Mouse (Mus musculus) heart, postnatal 0 days (tissue): Measurements from ENCODE around the gene Cacna1c. TPM values are rescaled to one million over a fixed set of nuclear protein-coding genes. Genes with fewer than 3 reads are reported as not detected.

Experiments
- ATAC-seq: fragments of 200-750 bp; cut with Nextera tagmentation; 2 replicates; pipeline ENCODE4 v1.8.0; 2017; ENCODE audit warnings: low read depth, moderate number of reproducible peaks, moderate library complexity; ENCODE audit not compliant: insufficient read depth
- DNase-seq: peaks from one replicate; pipeline ENCODE4 v3.0.0-alpha.2; 2016; ENCODE audit warnings: low spot score
- H3K27ac ChIP-seq: fragments of 300-500 bp; sonication (generic); 2 replicates; pipeline ENCODE4 v1.5.1; 2014; ENCODE audit warnings: low read depth, mild to moderate bottlenecking
- H3K27me3 ChIP-seq: fragments of 300-500 bp; sonication (generic); 2 replicates; pipeline ENCODE4 v1.6.1; 2014; ENCODE audit warnings: low read length, mixed read lengths; ENCODE audit not compliant: control insufficient read depth, insufficient read depth
- H3K36me3 ChIP-seq: fragments of 300-500 bp; sonication (generic); replicated peaks from 2 replicates; pipeline ENCODE4 v1.6.1; 2014; ENCODE audit warnings: low read length, mixed read lengths; ENCODE audit not compliant: control insufficient read depth, insufficient read depth
- H3K4me1 ChIP-seq: fragments of 300-500 bp; sonication (generic); 2 replicates; pipeline ENCODE4 v1.6.1; 2014; ENCODE audit warnings: antibody characterized with exemption; ENCODE audit not compliant: control insufficient read depth, insufficient read depth
- H3K4me2 ChIP-seq: fragments of 300-500 bp; sonication (generic); 2 replicates; pipeline ENCODE4 v1.6.1; 2014; ENCODE audit warnings: low read depth, mild to moderate bottlenecking, low read length, moderate library complexity
- H3K4me3 ChIP-seq: fragments of 300-500 bp; sonication (generic); 2 replicates; pipeline ENCODE4 v1.5.1; 2014; ENCODE audit warnings: low read depth, low read length
- H3K9ac ChIP-seq: fragments of 300-500 bp; sonication (generic); replicated peaks from 2 replicates; pipeline ENCODE4 v1.6.1; 2014; ENCODE audit warnings: low read depth, low read length, mixed read lengths
- H3K9me3 ChIP-seq: fragments of 300-500 bp; sonication (generic); replicated peaks from 2 replicates; pipeline ENCODE4 v1.6.1; 2016; ENCODE audit warnings: low read length; ENCODE audit not compliant: control insufficient read depth
- CTCF ChIP-seq: IDR thresholded peaks from 2 replicates; pipeline ENCODE4 v1.5.1; 2016; ENCODE audit warnings: antibody characterized with exemption, control low read depth, low read depth
- EP300 ChIP-seq: IDR thresholded peaks from 2 replicates; pipeline ENCODE4 v1.6.1; 2016; ENCODE audit warnings: antibody characterized with exemption, low read depth
- WGBS: fragments of 180-500 bp; shearing (Covaris S2); extraction: QIAGEN DNeasy Blood & Tissue Kit; methylation state at CpG from one replicate; pipeline ENCODE4 v1.1.7; 2014; 5-methylcytosine and 5-hydroxymethylcytosine counted together
- polyA plus RNA-seq: library from polyadenylated mRNA; unstranded; fragments of >200 nt; fragmentation: Nextera tagmentation; extraction: Ambion mirVana; gene quantifications from 2 replicates; pipeline ENCODE4 v1.2.1, GENCODE M21; 2015
- total RNA-seq: library from RNA; depleted of rRNA; stranded (reverse); fragments of >200 nt; gene quantifications from 2 replicates; pipeline ENCODE4 v1.2.3, GENCODE M21; 2014; ENCODE audit warnings: low replicate concordance

The Cacna1c gene
- total and polyA plus RNA-seq, 2 experiments from 2014 or later: 51.3 to 159 TPM

DNA sequence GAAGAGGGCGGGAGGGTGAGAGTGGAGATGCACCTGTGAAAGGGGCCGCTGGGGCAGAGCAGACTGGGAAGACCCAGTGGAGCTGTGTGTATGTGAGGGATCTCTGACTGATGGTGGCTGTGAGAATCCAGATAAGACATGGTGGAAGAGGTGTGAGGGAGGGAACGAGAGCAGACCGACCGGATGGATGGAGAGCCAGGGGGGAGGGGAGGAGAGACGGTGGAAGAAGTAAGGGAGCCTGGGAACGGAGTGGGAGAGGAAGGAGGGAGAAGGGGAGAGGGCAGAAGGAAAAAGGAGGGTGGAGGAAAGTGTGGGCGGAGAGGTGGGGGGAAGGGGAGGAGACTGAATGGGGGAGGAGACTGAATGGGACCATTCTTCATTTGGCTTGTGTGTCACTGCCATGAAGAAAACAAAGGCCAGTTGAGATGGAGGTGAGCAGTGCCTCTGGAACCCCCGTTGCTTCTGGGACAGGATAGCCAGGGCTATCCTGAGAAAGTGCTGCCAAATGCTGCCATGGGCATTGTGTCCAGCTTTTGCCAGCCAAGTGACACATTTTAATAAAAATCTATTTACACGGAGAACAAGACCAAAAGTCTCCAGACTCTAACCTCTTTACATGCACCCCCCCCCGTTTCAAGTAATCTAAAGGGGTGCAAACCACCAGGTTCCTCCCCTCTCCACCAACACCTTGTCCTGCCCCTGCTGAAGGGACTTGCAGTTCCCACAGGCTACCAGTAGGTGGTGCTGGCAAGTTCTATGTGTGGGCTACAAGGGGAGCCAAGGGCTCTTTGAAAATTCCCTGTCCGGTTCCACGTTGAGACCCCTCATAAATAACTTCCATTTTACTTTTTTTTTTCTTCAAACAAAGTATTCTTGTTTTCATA, 273.6 kb downstream of the Cacna1c start:
- ATAC-seq (peak; percentile 59; the same call in 1 of the 2 replicates), DNase-seq (peak; percentile 43)
- Histone ChIP-seq H3K27ac (no peak overlapping the region), H3K36me3 (no peaks in the 10 kb centered on the region), H3K9ac (no peak overlapping the region), H3K4me2 (no peak overlapping the region), H3K4me1 (0 out of 2 replicates have a peak, but pooled peaks cover 7% of the 10 kb centered on the region), H3K9me3 (no peaks in the 10 kb centered on the region), H3K4me3 (no peak overlapping the region), H3K27me3 (no peaks in the 10 kb centered on the region)
- 21% methylated on average over 13 of the region's 13 CpGs for WGBS
- TF ChIP-seq EP300 (no peak), CTCF (peak; percentile 94)

DNA sequence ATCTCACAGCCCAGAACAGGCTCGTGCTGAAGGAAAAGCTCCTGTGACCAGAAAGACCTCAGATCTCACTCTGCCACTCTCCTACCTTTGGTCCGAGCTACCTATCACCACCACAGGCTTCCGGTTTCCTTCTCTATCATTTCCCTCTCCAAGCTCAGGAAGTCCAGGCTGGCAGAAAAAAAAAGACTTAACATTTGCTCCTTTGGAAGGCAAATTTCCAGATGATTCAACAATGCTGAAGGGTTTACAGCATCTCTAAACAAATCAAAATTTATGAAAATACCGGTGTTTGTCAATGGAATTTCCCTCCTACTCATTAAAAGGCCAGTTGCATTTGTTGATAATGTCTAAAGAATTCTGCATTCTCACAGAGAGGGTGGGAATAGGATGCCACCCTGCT, 288.0 kb downstream of the Cacna1c start:
- H3K4me1 ChIP-seq: peaks cover 30% of the 10 kb centered on the region
- TF ChIP-seq EP300 (no peak), CTCF (no peak)
- DNase-seq (no peak), ATAC-seq (no peak)
- H3K27me3 ChIP-seq: no peaks in the 10 kb centered on the region
- H3K36me3 ChIP-seq: no peaks in the 10 kb centered on the region
- no peak overlapping the region for H3K9ac ChIP-seq
- H3K27ac ChIP-seq: no peak overlapping the region
- 59% methylated on average over 4 of the region's 4 CpGs for WGBS
- H3K9me3 ChIP-seq: no peaks in the 10 kb centered on the region
- H3K4me3 ChIP-seq: no peak overlapping the region
- no peak overlapping the region for H3K4me2 ChIP-seq

DNA sequence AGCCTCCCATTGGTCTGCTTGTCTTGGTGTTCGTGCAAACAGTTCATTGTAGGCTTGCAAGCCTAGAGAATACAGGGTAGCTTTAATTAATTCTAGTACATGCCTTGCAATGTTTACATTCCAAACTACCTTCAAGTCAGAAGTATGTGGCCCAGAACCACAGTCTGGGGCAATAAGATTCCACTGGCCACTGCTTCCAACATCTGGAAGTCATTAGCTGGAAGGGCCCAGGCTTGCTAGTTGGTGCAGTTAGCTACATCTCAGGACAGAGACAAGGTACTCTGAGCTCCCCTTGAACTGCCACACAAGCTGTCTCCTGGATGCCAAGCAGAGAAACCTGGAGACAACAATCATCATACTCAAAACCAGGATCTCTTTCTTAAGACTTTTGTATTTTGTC, 288.5 kb downstream of the Cacna1c start:
- Histone ChIP-seq H3K9me3 (no peaks in the 10 kb centered on the region), H3K36me3 (no peaks in the 10 kb centered on the region), H3K4me3 (no peak overlapping the region), H3K4me1 (peaks cover 27% of the 10 kb centered on the region), H3K4me2 (no peak overlapping the region), H3K9ac (no peak overlapping the region), H3K27me3 (no peaks in the 10 kb centered on the region), H3K27ac (no peak overlapping the region)
- no peak for DNase-seq
- 37% methylated on average over 1 of the region's 1 CpGs for WGBS
- TF ChIP-seq CTCF: no peak
- no peak for TF ChIP-seq EP300
- ATAC-seq: no peak

DNA sequence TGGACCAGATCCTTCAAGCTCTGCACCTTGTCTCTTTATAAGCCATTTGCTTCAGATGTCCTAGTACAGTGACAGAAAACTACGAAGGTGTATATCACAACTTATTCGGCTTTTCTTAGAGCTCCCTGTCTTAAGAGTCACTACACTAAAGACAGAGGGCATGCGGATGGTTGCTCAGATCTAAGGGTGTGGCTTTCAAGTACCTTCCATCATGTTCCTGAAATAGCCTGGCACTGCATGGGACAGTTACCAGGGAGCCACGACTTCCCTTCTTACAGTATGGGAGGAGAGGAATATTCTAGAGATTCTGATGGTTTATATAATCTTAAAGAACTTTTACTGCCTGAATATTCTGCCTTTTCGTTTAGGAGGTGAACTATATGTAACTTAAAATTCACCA, 289.3 kb downstream of the Cacna1c start:
- Histone ChIP-seq H3K27me3 (no peaks in the 10 kb centered on the region), H3K9me3 (no peaks in the 10 kb centered on the region), H3K4me3 (no peak overlapping the region), H3K27ac (no peak overlapping the region), H3K4me1 (peaks cover 27% of the 10 kb centered on the region), H3K4me2 (no peak overlapping the region), H3K9ac (no peak overlapping the region), H3K36me3 (no peaks in the 10 kb centered on the region)
- DNase-seq: peak; percentile 46
- WGBS: 46% methylated on average over 5 of the region's 5 CpGs
- ATAC-seq: peak; percentile 72
- TF ChIP-seq EP300: no peak

DNA sequence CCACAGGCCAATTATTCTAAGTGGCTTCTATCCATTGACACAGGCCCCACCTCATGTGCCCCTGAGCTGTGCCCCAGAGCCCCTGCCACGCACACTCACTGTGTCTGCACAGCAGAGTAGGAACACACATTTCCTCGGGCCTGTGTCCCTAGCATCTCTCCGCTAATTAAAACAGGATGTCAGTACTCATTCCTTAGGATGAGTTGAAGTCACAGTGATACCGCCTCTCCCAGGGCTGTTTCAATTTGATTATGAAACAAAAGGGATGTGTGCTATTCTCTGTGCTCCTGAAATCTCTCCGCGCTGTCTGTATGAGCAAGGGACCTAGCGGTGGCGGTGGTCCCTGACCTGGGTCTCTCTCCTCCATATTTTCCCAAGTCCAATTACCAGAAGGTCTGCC, 296.5 kb downstream of the Cacna1c start:
- Histone ChIP-seq H3K27ac (no peak overlapping the region), H3K4me1 (peaks cover 21% of the 10 kb centered on the region)
- 80% methylated on average over 8 of the region's 8 CpGs for WGBS

DNA sequence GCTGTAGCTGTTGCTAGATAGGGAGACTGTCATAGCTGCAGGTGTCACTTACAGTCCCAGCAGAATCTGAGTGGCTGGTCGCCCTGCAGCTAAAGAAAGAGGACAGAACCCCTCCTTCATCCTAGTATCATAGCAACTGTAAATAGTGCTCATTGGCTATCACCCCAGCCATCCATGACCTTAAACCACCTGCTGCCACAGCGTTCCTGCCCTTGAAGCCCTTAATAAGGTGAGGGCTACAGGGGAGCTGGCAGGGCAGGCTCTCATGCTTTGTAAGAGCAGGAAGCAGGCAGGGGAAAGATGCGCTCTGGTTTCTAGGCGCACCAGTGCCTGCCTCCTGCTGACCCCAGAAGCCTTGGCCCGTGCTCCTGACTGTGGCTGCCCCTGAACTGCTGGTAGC, 299.1 kb downstream of the Cacna1c start:
- 27% methylated on average over 5 of the region's 5 CpGs for WGBS
- Histone ChIP-seq H3K9me3 (no peaks in the 10 kb centered on the region), H3K27ac (no peak overlapping the region), H3K27me3 (no peaks in the 10 kb centered on the region), H3K4me1 (peaks cover 17% of the 10 kb centered on the region), H3K36me3 (no peaks in the 10 kb centered on the region), H3K9ac (no peak overlapping the region), H3K4me2 (no peak overlapping the region), H3K4me3 (no peak overlapping the region)
- DNase-seq: peak; percentile 51
- TF ChIP-seq CTCF (no peak), EP300 (no peak)
- peak; percentile 74 for ATAC-seq

More for the DNA sequence above, 296.5 kb downstream of the Cacna1c start:
- no peaks in the 10 kb centered on the region for H3K27me3 ChIP-seq
- no peaks in the 10 kb centered on the region for H3K9me3 ChIP-seq
- no peak for ATAC-seq
- TF ChIP-seq CTCF: no peak
- no peak for TF ChIP-seq EP300
- H3K9ac ChIP-seq: no peak overlapping the region
- no peaks in the 10 kb centered on the region for H3K36me3 ChIP-seq
- no peak for DNase-seq
- no peak overlapping the region for H3K4me3 ChIP-seq
- no peak overlapping the region for H3K4me2 ChIP-seq
